Mouse (Mus musculus) neural tube, embryonic 11.5 days (tissue): ENCODE results near the gene Nacc2. TPM values are rescaled to one million over a fixed set of nuclear protein-coding genes. Genes with fewer than 3 reads are reported as not detected.

ENCODE experiments used
- ATAC-seq: fragments of 200-750 bp; cut with Nextera tagmentation; 2 replicates; pipeline ENCODE4 v1.8.0; 2017; ENCODE audit warnings: moderate number of reproducible peaks, mild to moderate bottlenecking, moderate TSS enrichment, moderate library complexity; ENCODE audit not compliant: insufficient read depth, low FRiP score, low TSS enrichment
- DNase-seq: peaks from one replicate; pipeline ENCODE4 v3.0.0-alpha.2; 2015; ENCODE audit warnings: low spot score
- H3K27ac ChIP-seq: fragments of 300-500 bp; sonication (generic); 2 replicates; pipeline ENCODE4 v1.5.1; 2014; ENCODE audit warnings: low read depth, mild to moderate bottlenecking, low read length
- H3K27me3 ChIP-seq: fragments of 300-500 bp; sonication (generic); 2 replicates; pipeline ENCODE4 v1.6.1; 2014; ENCODE audit warnings: mild to moderate bottlenecking, low read length, mixed read lengths; ENCODE audit not compliant: control insufficient read depth, insufficient read depth
- H3K36me3 ChIP-seq: fragments of 300-500 bp; sonication (generic); 2 replicates; pipeline ENCODE4 v1.6.1; 2014; ENCODE audit warnings: mild to moderate bottlenecking, low read length, moderate library complexity, mixed read lengths; ENCODE audit not compliant: control insufficient read depth, insufficient read depth
- H3K4me1 ChIP-seq: fragments of 300-500 bp; sonication (generic); 2 replicates; pipeline ENCODE4 v1.6.1; 2014; ENCODE audit warnings: low read length, mixed read lengths; ENCODE audit not compliant: control insufficient read depth, insufficient read depth
- H3K4me2 ChIP-seq: fragments of 300-500 bp; sonication (generic); 2 replicates; pipeline ENCODE4 v1.6.1; 2014; ENCODE audit warnings: low read depth, mild to moderate bottlenecking, moderate library complexity
- H3K4me3 ChIP-seq: fragments of 300-500 bp; sonication (generic); 2 replicates; pipeline ENCODE4 v1.5.1; 2014; ENCODE audit warnings: low read depth, low read length
- H3K9ac ChIP-seq: fragments of 300-500 bp; sonication (generic); 2 replicates; pipeline ENCODE4 v1.6.1; 2014; ENCODE audit warnings: mild to moderate bottlenecking, low read length
- H3K9me3 ChIP-seq: fragments of 300-500 bp; sonication (generic); 2 replicates; pipeline ENCODE4 v1.6.1; 2016; ENCODE audit warnings: low read length; ENCODE audit not compliant: control insufficient read depth
- WGBS: fragments of 180-500 bp; shearing (Covaris S2); extraction: QIAGEN DNeasy Blood & Tissue Kit; methylation state at CpG from one replicate; pipeline ENCODE4 v1.1.7; 2014; 5-methylcytosine and 5-hydroxymethylcytosine counted together
- polyA plus RNA-seq: library from polyadenylated mRNA; unstranded; fragments of >200 nt; fragmentation: Nextera tagmentation; extraction: Ambion mirVana; gene quantifications from 2 replicates; pipeline ENCODE4 v1.2.1, GENCODE M21; 2014

Nacc2 gene
- polyA plus RNA-seq, 1 experiment from 2014 or later, result 9.8 TPM

DNA sequence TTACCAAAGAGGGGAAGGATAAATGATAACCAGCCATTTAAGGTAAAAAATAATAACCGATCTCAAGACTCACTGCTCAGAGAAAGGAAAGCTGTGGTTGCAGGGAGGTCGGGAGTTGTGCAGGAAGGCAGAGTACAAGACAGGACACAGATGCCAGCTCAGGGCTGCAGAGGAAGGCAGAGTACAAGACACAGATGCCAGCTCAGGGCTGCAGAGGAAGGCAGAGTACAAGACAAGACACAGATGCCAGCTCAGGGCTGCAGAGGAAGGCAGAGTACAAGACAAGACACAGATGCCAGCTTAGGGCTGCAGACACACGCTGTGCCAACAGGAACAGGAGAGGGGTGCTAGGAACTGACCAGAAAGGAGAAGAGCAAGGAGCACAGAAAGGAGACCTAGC is 42.2 kb downstream of the Nacc2 start:
- H3K27me3 ChIP-seq, result no peaks in the 10 kb centered on the region
- H3K27ac ChIP-seq, result no peak overlapping the region
- H3K4me3 ChIP-seq, result no peak overlapping the region
- ATAC-seq (no peak), DNase-seq (no peak)
- no peak overlapping the region for H3K9ac ChIP-seq
- 83% methylated on average over 3 of the region's 3 CpGs for whole genome bisulfite sequencing
- no peaks in the 10 kb centered on the region for H3K4me1 ChIP-seq
- no peaks in the 10 kb centered on the region for H3K9me3 ChIP-seq
- no peak overlapping the region for H3K4me2 ChIP-seq
- H3K36me3 ChIP-seq, result no peaks in the 10 kb centered on the region

DNA sequence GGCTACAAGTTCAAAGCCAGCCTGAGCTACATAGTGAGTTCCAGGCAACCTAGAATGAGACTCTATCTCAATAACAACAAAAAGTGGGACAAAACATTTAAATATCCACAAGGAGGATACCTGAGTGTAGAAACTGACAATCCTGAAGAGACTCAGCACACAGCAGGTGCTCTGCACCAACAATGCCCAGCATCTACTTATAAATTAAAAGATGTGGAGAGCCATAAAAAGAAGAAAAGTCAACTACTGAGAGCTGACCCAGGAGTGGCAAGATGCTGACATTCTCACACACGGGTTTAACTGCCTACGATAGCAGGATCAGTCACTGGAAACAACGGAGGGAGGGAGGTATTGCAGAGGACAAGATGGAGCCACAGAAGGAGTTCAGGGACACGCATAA is 43.6 kb downstream of the Nacc2 start:
- Histone ChIP-seq H3K36me3 (no peaks in the 10 kb centered on the region), H3K4me3 (no peak overlapping the region), H3K9me3 (no peaks in the 10 kb centered on the region), H3K27ac (no peak overlapping the region), H3K27me3 (no peaks in the 10 kb centered on the region), H3K9ac (no peak overlapping the region), H3K4me2 (no peak overlapping the region), H3K4me1 (no peaks in the 10 kb centered on the region)
- DNase-seq (no peak), ATAC-seq (no peak)
- 80% methylated on average over 4 of the region's 4 CpGs for WGBS

DNA sequence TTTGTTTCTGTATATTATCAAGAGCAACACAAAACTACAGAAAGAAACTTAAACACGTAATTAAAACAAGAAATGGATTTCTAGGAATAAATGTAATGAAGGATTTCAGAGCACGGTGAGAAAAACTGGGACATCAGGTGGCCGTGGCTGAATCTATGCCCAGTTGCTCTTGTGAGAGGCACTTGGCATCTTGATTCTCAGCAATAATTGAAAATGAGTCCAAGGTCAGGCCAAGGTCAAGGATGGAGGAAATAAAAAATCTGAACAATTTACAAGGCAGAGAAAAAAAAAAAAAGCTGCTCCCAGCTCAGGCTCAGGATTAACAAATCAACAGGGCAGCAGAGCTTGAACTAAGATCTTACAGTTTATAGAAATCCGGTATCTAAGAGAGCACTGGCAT is 46.0 kb downstream of the Nacc2 start:
- no peak for DNase-seq
- WGBS, result 92% methylated on average over 4 of the region's 4 CpGs
- H3K4me2 ChIP-seq, result no peak overlapping the region
- no peaks in the 10 kb centered on the region for H3K27me3 ChIP-seq
- no peak for ATAC-seq
- no peaks in the 10 kb centered on the region for H3K9me3 ChIP-seq
- no peak overlapping the region for H3K27ac ChIP-seq
- H3K4me3 ChIP-seq, result no peak overlapping the region
- H3K4me1 ChIP-seq, result no peaks in the 10 kb centered on the region
- H3K36me3 ChIP-seq, result no peaks in the 10 kb centered on the region
- H3K9ac ChIP-seq, result no peak overlapping the region

DNA sequence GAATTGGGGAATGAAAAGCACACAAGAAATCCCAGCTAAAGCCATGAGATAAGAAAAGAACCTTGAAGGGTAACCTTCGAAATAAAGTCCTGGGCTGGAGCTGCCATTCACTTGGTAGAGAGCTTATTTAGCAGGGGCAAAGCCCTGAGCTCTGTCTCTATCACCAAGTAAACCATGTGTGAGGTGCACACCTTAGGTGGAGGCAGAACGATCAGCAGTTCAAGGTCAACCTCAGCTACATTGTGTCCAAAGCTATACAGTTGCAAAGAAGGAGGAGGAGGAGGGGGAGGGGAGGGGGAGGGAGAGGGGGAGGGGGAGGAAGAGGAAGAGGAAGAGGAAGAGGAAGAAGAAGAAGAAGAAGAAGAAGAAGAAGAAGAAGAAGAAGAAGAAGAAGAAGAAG is 46.9 kb downstream of the Nacc2 start:
- no peak overlapping the region for H3K27ac ChIP-seq
- ATAC-seq (no peak), DNase-seq (no peak)
- H3K9me3 ChIP-seq, result no peaks in the 10 kb centered on the region
- H3K36me3 ChIP-seq, result no peaks in the 10 kb centered on the region
- H3K9ac ChIP-seq, result no peak overlapping the region
- no peaks in the 10 kb centered on the region for H3K4me1 ChIP-seq
- H3K27me3 ChIP-seq, result no peaks in the 10 kb centered on the region
- H3K4me2 ChIP-seq, result no peak overlapping the region
- no peak overlapping the region for H3K4me3 ChIP-seq
- 70% methylated on average over 2 of the region's 2 CpGs for WGBS

DNA sequence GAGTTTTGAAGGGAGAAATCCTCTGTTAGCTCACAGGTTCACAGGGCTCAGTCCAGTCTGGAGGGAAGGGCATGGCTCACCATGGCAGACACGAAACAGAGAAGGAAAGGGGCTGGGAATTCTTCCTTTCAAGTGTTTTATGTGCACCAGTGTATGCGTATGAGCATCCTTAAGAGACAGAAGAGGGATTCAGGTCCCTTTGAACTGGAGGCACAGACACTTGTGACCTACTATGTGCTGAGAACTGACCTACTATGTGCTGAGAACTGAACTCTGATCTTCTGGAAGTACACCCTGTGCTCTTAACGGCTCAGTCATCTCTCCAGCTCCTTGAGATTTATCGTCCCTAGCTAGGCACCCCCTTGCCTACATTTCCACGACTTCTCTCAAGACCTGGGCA is 48.5 kb downstream of the Nacc2 start:
- DNase-seq, result no peak
- Histone ChIP-seq H3K4me1 (no peaks in the 10 kb centered on the region), H3K4me2 (no peak overlapping the region), H3K27ac (no peak overlapping the region), H3K36me3 (no peaks in the 10 kb centered on the region), H3K4me3 (no peak overlapping the region), H3K27me3 (no peaks in the 10 kb centered on the region), H3K9me3 (no peaks in the 10 kb centered on the region), H3K9ac (no peak overlapping the region)
- 82% methylated on average over 5 of the region's 5 CpGs for WGBS
- ATAC-seq, result no peak

DNA sequence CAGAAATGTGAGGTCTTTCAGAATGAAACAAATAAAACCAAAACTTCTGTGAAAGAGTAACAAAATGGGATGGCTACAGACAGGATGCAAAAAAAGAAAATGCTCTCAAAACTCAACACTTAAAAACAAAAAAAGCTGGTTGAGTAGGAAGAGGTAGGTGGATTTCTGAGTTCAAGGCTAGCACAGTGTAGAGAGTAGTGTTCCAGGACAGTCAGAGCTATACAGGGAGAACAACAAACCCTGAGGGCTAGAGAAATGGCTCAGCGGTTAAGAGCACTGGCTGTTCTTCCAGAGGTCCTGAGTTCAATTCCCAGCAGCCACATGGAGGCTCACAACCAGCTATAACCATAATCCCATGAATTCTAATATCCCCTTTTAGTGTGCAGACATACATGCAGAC is 54.4 kb downstream of the Nacc2 start:
- Histone ChIP-seq H3K4me2 (no peak overlapping the region), H3K27ac (no peak overlapping the region), H3K27me3 (no peaks in the 10 kb centered on the region), H3K9ac (no peak overlapping the region), H3K9me3 (no peaks in the 10 kb centered on the region), H3K4me1 (no peaks in the 10 kb centered on the region), H3K36me3 (no peaks in the 10 kb centered on the region), H3K4me3 (no peak overlapping the region)
- DNase-seq (no peak), ATAC-seq (no peak)
- 89% methylated on average over 1 of the region's 1 CpGs for WGBS

DNA sequence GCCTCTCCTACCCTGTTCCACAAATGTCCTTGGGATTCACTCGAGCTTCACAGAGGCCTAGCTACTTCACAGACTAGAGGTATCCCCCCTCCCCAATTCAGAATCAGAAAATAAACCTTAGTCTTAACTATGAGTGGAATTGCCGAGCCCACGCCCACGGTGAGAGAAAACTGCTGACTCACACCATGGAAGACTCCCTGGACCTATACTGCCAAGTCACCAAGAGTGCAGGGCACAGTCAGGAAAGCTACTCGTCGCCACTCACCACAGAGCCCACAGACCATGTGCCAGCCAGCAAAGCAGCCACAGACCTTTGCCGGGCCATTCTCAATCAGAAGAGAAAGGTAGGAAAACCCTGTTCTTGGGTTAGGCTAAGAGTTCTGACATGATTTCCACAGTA is 54.8 kb downstream of the Nacc2 start:
- DNase-seq (no peak), ATAC-seq (no peak)
- H3K9me3 ChIP-seq, result no peaks in the 10 kb centered on the region
- H3K4me3 ChIP-seq, result no peak overlapping the region
- H3K27ac ChIP-seq, result no peak overlapping the region
- H3K27me3 ChIP-seq, result no peaks in the 10 kb centered on the region
- H3K36me3 ChIP-seq, result no peaks in the 10 kb centered on the region
- H3K4me1 ChIP-seq, result no peaks in the 10 kb centered on the region
- no peak overlapping the region for H3K4me2 ChIP-seq
- WGBS, result 83% methylated on average over 7 of the region's 7 CpGs
- H3K9ac ChIP-seq, result no peak overlapping the region

DNA sequence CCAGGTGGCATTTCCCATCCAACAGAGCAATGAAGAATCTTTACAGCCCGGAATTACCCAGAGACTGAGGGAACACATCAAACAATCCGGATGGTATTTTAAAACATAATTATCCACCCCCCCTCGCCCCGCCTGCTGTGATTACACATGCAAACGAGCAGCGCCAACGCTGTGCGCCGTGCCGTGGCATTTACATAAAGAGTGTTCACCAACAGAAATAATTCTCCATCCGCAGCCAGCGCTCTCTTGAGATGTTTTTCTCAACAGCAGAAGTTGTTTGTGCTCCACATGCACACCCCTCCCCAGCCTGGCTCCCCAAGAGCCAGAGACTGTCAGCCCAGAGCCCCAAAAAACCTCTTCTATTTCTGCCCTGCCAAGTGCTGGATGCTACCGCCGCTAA is 56.5 kb downstream of the Nacc2 start:
- no peak overlapping the region for H3K4me3 ChIP-seq
- WGBS, result 50% methylated on average over 14 of the region's 14 CpGs
- H3K27me3 ChIP-seq, result no peaks in the 10 kb centered on the region
- no peak overlapping the region for H3K27ac ChIP-seq
- H3K9me3 ChIP-seq, result no peaks in the 10 kb centered on the region
- H3K36me3 ChIP-seq, result no peaks in the 10 kb centered on the region
- DNase-seq (no peak), ATAC-seq (no peak)
- H3K4me2 ChIP-seq, result no peak overlapping the region
- H3K9ac ChIP-seq, result no peak overlapping the region
- no peaks in the 10 kb centered on the region for H3K4me1 ChIP-seq

DNA sequence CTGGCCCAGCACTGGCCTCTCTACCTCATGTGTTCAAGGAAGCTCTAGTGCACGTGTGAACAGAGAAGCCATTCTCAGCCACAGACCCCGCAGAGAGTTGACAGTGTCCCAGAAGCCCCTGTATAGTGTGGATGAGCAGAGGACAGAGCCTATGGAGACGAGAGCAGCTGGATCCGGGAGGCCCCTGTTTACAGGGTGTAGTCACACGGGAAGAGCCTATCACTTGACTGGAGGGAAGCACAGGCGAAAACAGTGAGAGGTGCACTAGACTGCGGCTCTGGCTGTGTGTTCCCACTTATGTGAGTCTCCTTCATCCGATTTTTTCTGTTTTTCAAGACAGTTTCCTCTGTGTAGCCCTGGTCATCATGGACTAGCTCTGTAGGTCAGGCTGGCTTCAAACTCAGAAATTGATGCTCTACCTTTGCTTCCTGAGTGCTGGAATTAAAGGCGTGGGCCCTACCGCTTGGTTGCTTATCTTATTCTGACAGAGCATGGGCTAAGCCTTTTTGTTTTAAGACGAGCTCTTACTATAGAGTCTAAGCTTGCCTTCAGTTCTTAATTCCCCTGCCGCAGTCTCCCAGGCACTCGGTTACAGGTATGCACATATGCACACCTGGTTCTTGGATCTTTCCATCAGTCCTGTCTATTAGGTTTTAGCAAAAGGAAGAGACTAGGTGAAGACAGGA is 60.1 kb downstream of the Nacc2 start:
- WGBS, result 81% methylated on average over 13 of the region's 13 CpGs
- no peak for ATAC-seq
- Histone ChIP-seq H3K27ac (no peak overlapping the region), H3K9me3 (no peaks in the 10 kb centered on the region), H3K4me2 (no peak overlapping the region), H3K27me3 (no peaks in the 10 kb centered on the region), H3K36me3 (no peaks in the 10 kb centered on the region), H3K4me3 (no peak overlapping the region), H3K9ac (no peak overlapping the region), H3K4me1 (no peaks in the 10 kb centered on the region)
- DNase-seq, result no peak
